Mouse (Mus musculus): ENCODE data around the gene Plppr3.
"Not testable (repeated sequence)": the region's sequence is repeated elsewhere in the genome, so short reads cannot be mapped to it uniquely, and the experiment has no call there.

Plppr3 gene

GRCm38 (mm10) chr10:79900951-79901410, 26.5 kb upstream of the Plppr3 start:
- DNase-seq, result peak; percentile 50 to 51

- no peak for DNase-seq
Measured at GRCm38 (mm10) chr10:79897316-79898245, 23.1 kb upstream of the Plppr3 start.

- no peak for DNase-seq
Measured at GRCm38 (mm10) chr10:79896814-79897213, 22.4 kb upstream of the Plppr3 start.

- peak in 1 of 2 experiments; percentile 49 for DNase-seq
Measured at GRCm38 (mm10) chr10:79896306-79896705, 21.9 kb upstream of the Plppr3 start.

GRCm38 (mm10) chr10:79892451-79893118, 18.2 kb upstream of the Plppr3 start:
- peak; percentile 89 to 94 for DNase-seq

GRCm38 (mm10) chr10:79890670-79891069, 16.2 kb upstream of the Plppr3 start, which contains the start of gene Cfd:
Gene Cfd, plus strand, starts transcription at chr10:79890853.
- no peak for DNase-seq

- DNase-seq, result no peak
Measured at GRCm38 (mm10) chr10:79889386-79889785, 15.0 kb upstream of the Plppr3 start.

GRCm38 (mm10) chr10:79886611-79887010, 12.2 kb upstream of the Plppr3 start:
- no peak for DNase-seq

- no peak for DNase-seq
Measured at GRCm38 (mm10) chr10:79886054-79886453, 11.6 kb upstream of the Plppr3 start, which contains the start of gene Elane. Gene Elane, plus strand, starts transcription at chr10:79886247.

- DNase-seq, result not testable (repeated sequence)
Measured at GRCm38 (mm10) chr10:79884938-79885337, 10.5 kb upstream of the Plppr3 start.

GRCm38 (mm10) chr10:79884446-79884845, 10.0 kb upstream of the Plppr3 start:
- DNase-seq, result peak in 1 of 2 experiments; percentile 75

GRCm38 (mm10) chr10:79883297-79884084, 9.1 kb upstream of the Plppr3 start:
- DNase-seq, result peak; percentile 87 to 93

- DNase-seq, result no peak
Measured at GRCm38 (mm10) chr10:79881981-79882380, 7.5 kb upstream of the Plppr3 start.

- no peak for DNase-seq
Measured at GRCm38 (mm10) chr10:79880721-79881120, 6.3 kb upstream of the Plppr3 start.

- no peak for DNase-seq
Measured at GRCm38 (mm10) chr10:79879527-79879926, 5.1 kb upstream of the Plppr3 start.

- DNase-seq, result no peak
Measured at GRCm38 (mm10) chr10:79877757-79878156, 3.3 kb upstream of the Plppr3 start.

- no peak for DNase-seq
Measured at GRCm38 (mm10) chr10:79877174-79877573, 2.7 kb upstream of the Plppr3 start.

- DNase-seq, result peak in 1 of 2 experiments; percentile 22
Measured at GRCm38 (mm10) chr10:79873715-79874289, 632 bp downstream of the Plppr3 start.

GRCm38 (mm10) chr10:79873313-79873712, 1.1 kb downstream of the Plppr3 start:
- DNase-seq, result no peak

GRCm38 (mm10) chr10:79872862-79873261, 1.6 kb downstream of the Plppr3 start:
- peak; percentile 22 to 34 for DNase-seq

GRCm38 (mm10) chr10:79871845-79872244, 2.6 kb downstream of the Plppr3 start:
- DNase-seq, result no peak

GRCm38 (mm10) chr10:79866601-79867000, 7.8 kb downstream of the Plppr3 start:
- peak; percentile 14 to 29 for DNase-seq
